Mouse (Mus musculus) erythroblast, adult 5-6 weeks (primary cell): ENCODE data around the gene Dctn3. TPM values are rescaled to one million over a fixed set of nuclear protein-coding genes. Genes with fewer than 3 reads are reported as not detected.

Source experiments
- ATAC-seq: replicated peaks from 2 replicates; pipeline ENCODE4 v1.8.0; 2016; ENCODE audit warnings: moderate number of reproducible peaks, mild to moderate bottlenecking, moderate TSS enrichment, inconsistent platforms; ENCODE audit not compliant: poor library complexity, low FRiP score, severe bottlenecking
- total RNA-seq, 2 experiments: library from RNA; stranded (forward) in 1 of 2; stranded (reverse) in 1 of 2; fragments of 150-400 nt in 1 of 2; fragments of 200-764, 138-1000 nt in 1 of 2; gene quantifications; 2 replicates each; pipeline versions ENCODE4 v1.2.3 to v1.2.4; 2015 to 2017; ENCODE audit warnings: low replicate concordance in 2 of 2

Gene Dctn3
- total RNA-seq, 2 experiments from 2014 or later, result 26.7 to 30.0 TPM

DNA sequence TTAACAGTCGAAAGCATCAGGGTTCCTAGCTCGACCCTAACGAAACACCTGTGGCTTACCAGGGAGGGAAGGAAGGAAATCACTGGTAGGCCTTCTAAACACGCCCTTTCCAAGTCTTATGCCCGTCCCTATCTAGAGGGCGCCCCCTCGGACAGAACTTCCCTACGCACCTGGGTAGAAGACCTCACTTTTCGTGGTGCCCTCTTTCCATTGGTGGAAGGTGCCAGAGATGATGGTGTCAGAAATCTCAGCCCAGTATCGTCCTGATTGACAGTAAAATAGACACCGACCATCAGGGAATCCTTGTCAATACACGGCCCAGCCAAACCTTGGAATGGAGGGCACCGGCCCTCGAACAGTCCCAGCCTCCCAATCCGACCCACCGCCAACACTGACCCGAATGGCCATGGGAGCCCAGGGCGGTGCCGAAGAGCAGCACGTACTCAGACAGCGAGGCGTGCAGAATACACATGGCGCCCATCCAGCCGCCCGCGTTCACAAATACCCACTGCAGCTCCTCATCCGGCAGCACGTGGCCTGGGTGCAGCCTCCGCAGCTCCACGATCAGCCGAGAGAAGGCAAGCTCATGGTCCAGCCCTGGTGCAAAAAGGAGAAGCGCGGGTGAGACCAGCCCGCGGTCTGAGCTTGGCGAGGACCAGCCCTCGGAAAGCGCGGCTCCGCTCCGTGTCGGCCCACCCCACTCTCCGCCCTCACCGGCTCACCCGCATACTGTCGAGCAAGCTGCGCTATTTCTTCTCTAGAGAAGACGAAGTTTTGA, 17.6 kb upstream of the Dctn3 start:
- ATAC-seq, result peak; percentile 71

DNA sequence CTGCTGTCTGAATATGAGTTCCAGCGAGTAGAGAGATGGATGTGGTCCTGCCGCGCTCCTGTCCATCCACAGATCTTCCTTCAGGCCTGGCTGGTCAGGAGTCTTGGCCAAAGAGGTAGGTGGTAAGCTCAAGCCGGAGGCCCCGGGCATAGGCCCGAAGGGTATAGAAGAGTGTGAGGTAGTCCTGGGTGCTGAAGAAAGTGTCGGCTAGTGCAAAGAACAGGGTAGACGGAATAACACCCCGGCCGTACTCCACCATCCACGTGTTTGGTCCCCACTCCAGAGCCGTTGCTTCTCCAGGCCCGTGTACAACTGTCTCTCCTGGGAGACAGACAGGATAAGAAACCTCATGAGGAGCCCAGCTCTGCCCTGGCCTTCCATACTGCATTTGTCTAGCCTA, 16.3 kb upstream of the Dctn3 start:
- ATAC-seq, result no peak

DNA sequence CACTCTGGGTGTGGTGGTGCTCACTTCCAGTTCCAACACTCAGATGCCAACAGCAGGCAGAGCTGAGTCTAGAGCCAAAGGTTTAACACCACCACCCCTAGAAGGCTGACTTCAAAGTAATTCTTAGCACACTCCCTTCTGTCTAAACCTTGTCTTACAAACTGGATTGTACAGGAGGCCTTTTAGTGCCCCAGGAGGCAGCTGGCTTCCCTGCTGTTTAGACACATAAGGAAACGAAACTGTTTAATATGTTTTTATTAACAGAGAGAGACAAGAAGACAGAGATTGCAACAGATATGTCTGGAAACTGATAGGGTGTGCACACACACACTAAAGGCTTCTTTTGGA, 15.3 kb upstream of the Dctn3 start:
- no peak for ATAC-seq

DNA sequence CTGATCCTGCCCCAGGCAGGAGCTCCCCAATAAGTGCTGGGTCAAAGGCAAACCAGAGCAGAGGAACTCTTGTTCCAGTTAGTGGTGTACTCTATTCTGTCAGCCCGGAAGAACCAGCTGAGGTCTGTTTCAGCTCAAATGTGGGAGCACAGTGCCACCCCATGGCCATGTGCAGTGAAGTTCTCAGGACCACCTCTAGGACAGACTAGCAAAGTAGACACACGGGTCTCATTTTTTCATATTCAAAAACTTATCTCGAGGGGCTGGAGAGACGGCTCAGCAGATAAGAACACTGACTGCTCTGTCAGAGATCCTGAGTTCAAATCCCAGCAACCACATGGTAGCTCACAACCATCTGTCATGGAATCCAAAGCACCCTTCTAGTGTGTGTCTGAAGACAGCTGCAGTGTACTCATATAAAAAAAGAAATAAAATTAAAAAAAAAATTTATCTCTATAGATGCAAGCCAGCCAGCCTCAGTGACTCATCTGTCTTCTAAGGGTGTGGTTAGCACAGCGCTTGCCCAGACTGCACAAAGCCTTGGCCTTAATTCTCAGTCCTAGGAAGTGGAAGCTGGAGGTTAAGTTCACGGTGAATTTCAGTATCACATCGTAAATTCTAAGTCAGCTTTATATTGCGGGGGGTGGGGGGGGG, 14.8 kb upstream of the Dctn3 start:
- ATAC-seq, result no peak

DNA sequence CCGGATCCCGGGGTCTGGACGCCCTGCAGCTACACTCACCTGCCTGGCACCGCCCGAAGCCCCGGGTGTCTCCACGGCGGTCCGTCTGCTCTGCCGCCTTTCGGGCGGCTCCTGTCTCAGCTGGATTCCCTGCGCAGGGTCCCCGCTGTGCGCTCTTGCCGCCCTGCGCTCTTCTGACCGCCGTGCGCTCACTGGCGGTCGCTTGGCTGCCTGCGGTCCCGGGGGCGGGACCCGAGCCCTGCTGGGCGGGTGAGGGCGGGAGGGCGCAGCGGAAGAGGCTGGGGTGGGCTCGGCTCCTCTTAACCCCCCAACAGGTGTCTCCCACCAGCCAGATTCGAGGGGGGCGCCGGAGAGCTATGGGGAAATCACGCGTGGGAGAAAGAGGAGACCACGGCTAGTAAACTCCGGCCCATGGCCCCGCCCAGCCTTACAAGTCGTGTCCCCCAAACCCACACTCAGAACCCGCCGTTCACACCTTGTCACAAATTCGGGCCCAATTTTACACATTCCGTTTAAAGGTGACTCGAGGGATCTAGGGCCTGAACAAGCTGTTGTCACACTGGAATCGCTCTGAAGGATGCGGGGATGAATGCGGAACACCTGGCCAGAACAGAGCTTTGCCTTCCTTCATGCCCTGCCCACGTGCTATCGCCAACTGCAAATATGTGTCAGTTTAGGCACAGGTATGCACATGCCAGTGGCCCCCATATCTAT, 8.2 kb upstream of the Dctn3 start, which contains the start of gene Arid3c:
Arid3c (minus strand) TSS at position 91 of the 714 bp plus-strand sequence.
- no peak for ATAC-seq

DNA sequence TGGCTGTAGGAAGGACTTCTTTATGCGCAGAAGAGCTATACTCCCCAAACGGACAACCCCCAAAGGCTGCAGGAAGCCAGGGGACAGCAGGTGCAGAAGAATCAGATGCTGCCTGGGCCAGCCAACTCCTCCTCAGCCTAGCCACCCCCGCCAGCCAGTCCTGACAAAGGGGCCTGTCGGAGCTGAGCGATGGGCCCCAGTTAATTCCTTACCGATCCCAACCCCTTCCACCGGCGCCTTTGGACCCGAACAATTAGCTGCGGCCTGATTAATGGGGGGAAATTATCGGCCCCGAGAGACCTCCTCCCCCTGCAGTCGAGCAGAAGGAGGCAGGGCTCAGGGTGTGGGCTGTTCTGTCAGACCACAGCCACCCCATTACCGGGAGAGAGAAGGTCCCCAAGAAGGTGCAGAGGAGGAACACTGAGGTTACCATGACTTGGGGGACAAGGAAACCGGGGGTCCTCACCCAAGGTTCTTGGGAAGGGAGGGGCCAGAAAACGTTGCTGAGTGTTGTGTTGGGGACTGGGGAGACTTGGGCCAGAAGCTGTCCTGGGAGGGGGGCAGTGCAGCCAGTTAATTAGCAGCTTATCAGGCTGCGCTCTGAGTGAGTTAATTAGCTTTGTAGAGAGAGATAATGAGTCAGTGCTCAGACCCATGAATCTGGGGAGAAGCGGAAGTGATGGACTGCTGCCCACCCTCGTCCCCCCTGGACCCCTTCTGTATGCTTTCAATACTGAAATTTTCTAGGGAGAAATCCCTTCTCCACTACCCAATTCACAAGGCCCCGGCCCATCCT, 4.1 kb upstream of the Dctn3 start:
- no peak for ATAC-seq

DNA sequence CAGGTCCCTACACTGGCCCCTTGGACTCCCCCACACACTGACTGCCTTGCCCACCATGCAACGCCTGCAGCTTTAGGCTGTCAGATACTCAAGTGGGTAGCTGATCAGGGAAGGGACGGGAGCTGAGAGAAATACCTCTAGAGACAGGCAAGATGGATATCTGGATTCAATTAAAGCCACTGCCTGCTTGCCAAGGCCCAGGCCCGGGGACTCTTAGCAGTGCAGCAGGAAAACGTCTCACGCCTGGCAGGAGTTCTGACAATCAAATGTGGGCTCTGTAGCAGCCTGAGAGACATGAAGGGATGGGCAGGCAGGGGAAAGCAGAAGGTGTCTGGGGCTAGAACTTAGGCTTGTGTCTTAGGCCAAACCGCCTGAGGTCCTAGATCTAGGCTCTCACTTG, 6.1 kb downstream of the Dctn3 start:
- no peak for ATAC-seq

DNA sequence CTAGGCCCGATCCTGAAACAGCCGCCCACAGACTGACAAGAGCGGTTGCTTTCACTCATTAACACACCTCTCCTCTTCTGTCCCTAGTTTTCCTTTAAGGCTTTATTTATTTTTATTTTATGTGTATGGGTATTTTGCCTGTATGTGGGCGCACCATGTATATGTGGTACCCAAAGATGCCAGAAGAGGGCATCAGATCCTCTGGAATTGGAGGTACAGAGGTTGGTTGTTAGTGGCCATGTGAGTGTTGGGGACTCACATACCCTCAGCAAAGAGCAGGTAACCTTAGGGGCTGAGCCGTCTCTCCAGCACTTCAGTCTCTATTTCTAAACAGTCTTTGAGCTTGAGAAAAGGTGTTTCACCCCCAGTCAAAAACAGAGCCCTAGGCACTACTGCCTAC, 7.4 kb downstream of the Dctn3 start:
- no peak for ATAC-seq

DNA sequence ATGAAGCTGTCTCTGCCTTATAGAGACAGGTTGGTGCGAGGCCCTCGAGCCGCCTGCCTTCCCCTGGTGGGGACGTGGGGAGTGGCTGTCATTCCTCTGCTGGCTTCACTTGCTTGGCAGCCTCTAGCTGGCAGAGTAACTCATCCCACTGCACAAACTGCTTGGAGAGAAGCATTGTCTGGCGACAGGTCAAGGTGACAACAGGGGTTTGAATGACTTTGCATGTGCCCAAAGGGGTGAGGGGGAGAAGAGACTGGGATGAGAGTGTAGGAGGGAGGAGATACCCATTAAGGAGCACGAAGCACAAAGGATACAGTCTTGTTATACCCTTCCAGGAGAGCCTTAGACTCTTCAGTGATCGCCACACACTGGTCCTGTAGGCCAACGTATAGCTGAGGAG, 7.9 kb downstream of the Dctn3 start:
- no peak for ATAC-seq

DNA sequence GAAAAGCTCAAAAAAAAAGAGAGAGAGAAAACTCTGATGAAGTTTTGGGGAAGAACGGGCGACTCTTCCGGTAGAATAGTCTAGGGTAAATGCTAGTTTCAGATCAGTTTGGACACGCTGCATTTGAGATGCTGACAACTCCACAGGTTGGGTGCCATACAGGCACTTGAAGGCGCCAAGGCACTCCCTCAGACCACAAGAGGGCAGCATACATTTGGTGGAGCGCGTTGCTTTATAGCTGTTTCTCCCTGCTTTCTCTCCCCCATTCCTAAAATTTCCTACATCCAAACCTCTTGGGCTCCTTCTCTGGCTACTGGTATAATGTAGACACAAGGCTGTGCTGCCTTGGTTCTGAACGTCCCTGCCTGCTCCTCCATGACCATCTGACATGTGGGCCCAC, 8.7 kb downstream of the Dctn3 start:
- ATAC-seq, result peak; percentile 56; the same call in 1 of the 2 replicates

DNA sequence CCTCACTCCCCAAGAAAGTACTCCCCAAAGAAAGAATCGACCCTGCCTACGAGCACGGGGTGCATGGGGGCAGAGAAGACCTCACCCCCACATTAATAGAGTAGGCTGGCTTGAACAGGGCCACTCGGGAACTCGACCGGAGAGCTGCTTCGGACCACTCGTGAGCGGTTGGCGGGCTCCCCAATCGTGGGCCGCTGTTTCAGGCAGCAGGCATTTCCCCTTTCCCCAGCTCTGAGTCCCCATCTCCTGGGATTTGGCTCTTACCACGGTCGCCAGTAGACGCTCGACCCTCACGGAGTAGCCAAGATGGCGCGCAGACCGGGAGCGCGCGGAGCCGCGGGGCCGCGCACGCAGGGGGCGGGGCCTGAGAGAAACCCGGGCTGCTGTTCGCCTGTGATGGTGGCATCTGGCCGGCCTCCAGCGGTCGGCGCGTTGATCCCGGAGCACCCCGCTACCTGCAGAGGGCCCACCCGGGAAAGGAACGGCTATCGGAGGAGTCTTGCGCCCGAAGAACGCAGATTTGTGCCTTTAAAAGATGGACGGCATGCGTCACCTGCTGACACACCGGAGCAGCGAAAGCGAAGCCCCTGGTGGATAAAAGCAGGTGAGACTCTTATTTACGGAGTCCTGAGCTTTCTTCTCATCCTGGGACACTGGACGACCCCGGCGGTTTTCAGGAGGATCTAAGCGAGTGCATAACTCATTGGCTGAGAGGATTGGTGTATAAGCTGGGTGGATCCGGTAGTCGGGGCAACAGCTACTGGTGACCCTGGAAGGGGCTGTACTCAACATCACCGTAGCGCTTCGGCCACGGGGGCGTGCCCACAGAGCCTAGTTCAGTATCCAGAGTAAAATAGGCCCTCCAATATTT, 9.5 kb downstream of the Dctn3 start, which contains the start of gene Rpp25l:
Rpp25l (minus strand) TSS at position 338 of the 871 bp plus-strand sequence.
- ATAC-seq, result peak; percentile 78

DNA sequence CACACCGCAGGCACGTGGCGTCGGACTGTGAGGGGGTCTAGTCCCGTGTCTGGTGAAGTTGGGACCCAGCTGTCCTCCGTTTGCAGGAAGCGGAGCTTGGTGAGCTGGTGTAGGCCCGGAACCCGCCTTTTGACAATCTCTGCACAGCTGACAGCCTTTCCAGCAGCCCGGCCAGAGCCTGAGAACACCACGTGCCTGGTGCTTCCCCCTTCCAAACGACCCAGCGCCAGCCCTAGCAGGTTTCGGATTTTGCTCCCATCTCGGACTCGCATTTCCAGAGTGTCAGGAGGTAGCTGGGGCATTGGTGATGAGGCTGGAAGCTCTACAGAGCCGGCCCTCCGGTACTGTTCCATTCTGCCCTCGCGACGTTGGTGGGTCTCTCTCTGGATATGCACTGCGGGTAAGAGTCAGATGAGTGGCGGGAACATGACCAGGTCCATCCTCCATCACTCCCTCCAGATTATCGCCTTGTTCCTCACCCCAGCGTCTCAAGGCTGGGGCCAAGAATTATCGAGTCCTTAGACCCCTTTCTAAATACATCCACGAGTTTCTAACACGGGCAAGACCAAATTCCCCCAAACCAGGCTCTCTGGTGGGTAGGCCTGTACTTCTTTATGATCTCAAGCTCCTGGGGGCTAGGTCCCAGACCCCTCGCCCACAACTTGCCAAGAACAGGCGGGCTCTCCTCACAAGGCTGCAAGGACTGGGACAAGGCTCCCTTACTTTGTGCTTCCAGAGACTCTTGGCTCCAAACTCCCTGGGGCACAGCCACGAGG, 10.4 kb downstream of the Dctn3 start:
- ATAC-seq, result peak; percentile 34

DNA sequence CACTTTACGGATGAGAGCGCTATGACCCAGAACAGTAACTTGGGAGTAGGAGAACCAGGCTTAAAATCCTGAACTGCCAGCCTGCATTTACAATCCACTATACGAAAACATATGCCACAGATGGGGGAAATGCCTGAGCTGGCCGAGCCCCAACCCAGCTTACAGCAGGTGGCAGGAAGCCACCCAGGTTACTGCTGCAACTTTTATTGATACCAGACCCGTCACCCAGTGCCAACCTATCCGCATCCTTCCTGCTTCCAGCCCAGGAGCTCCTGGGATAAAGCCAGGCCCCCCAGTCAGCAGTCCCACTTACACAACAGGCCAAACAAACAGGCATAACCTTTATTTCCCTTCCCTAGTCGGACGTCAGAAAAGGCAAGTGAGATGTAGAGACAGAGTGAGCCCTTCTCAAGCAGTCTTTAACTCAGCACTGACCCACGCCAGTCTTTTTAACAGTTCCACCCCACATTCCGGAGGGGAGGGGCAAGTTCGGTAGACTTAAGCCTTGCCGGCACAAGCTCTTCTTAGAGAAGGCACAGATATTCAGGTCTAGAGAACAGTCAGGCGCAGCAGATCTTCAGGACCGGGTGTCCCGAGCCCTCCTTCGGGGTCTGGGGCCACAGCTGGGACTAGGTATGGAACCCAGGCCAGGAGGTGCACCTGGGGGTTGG, 11.1 kb downstream of the Dctn3 start:
- no peak for ATAC-seq

DNA sequence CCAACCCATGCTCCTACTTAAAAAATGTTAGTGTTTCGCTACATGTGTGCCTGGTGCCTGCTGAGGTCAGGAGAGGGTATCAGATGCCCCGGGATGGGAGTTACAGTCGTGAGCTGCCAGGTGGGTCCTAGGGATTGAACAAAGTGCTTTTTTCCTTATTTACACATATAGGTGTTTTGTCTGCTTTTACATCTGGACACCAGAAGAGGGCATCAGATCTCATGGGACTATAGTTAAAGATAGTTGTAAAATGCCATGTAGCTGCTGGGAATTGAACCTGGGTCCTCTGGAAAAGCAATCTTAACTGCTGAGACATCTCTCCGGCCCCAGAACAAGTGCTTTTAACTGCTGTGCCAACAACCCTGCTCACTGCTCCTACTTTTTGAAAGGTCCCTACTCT, 12.7 kb downstream of the Dctn3 start:
- ATAC-seq, result no peak

DNA sequence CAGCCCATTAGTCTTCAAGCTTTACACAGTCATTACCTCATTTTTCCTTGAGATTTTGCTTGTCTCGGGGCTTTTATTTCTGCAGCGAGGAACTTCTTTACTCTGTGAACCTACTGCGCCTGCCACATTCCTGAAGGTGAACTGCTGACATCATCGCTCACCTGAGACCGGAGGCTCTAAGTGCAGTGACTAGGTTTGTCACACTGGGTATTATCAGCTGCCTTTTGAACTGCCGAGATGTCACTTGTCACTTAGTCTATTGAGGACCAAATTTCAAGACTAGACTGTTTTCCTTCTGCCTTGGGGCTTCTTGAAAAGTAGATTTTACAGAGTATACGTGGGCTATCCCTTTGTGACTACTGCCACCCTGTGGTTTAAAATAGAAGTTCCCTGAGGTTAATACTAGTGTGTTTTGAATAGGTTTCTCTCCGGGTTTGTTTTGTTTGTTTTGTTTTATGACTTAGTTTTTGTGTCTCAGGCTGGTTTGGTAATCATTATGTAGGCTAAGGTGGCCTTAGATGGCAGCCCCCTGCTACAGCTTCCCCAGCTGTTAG, 14.7 kb downstream of the Dctn3 start:
- ATAC-seq, result no peak

DNA sequence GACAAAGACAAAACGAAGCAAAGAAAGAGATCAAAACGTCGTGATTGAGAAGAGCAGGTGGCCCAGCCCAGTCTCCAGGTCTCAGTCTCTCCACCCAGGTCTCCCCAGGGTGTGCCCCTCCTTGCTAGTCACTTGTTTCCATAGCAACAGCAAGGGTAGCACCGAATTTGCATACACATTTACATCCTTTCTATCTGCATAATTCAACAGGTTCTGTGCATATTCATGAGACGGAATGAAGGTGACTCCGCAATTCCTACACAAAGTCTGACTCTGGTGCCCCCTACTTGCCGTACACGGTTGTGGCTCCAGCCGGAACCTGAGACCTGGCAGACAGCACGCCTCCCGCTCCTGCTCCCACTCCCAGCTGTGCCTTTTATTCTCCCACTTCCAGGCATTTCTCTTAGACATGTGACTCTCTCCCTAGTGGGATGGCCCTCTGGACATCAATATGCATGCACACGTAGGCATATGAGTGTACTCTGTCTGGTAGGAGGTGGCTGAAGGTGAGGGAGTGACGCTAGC, 15.9 kb downstream of the Dctn3 start:
- ATAC-seq, result peak; percentile 69
